Mouse (Mus musculus): ENCODE data around the gene Ebf4. TPM values are rescaled to one million over a fixed set of nuclear protein-coding genes. Genes with fewer than 3 reads are reported as not detected.

Ebf4 gene
- 1 to 10 TPM; 1.1 to 1.5 TPM for total RNA-seq (2021)

GRCm38 (mm10) chr2:130294936-130295277 is at the start of gene Ebf4:
Gene Ebf4 (plus strand): TSS chr2:130295169.
- peak; percentile 62 for DNase-seq

- DNase-seq: peak; percentile 29
These were observed 48.1 kb upstream of the Ebf4 start for GRCm38 (mm10) chr2:130246912-130247311.

- DNase-seq: no peak
These were observed 46.7 kb upstream of the Ebf4 start for GRCm38 (mm10) chr2:130248226-130248625.

GRCm38 (mm10) chr2:130256762-130257161 is 38.2 kb upstream of the Ebf4 start:
- no peak for DNase-seq

- no peak for DNase-seq
These were observed 34.1 kb upstream of the Ebf4 start for GRCm38 (mm10) chr2:130260822-130261221.

- DNase-seq: no peak
These were observed 33.1 kb upstream of the Ebf4 start for GRCm38 (mm10) chr2:130261914-130262313.

GRCm38 (mm10) chr2:130262398-130262797 is 32.6 kb upstream of the Ebf4 start:
- no peak for DNase-seq

- no peak for DNase-seq
These were observed 29.4 kb upstream of the Ebf4 start for GRCm38 (mm10) chr2:130265520-130265919.

- DNase-seq: no peak
These were observed 26.9 kb upstream of the Ebf4 start for GRCm38 (mm10) chr2:130268074-130268473.

- DNase-seq: no peak
These were observed 21.2 kb upstream of the Ebf4 start for GRCm38 (mm10) chr2:130273732-130274131.

- DNase-seq: peak; percentile 100
These were observed 20.7 kb upstream of the Ebf4 start, which contains the start of gene Nop56 for GRCm38 (mm10) chr2:130274149-130274861. Gene Nop56 (plus strand): TSS chr2:130274430.

- no peak for DNase-seq
These were observed 20.1 kb upstream of the Ebf4 start for GRCm38 (mm10) chr2:130274862-130275261.

- peak; percentile 73 for DNase-seq
These were observed 19.3 kb upstream of the Ebf4 start for GRCm38 (mm10) chr2:130275649-130276048.

- DNase-seq: no peak
These were observed 15.3 kb upstream of the Ebf4 start for GRCm38 (mm10) chr2:130279600-130280091.

- no peak for DNase-seq
These were observed 14.7 kb upstream of the Ebf4 start for GRCm38 (mm10) chr2:130280224-130280623.

GRCm38 (mm10) chr2:130280818-130281217 is 14.2 kb upstream of the Ebf4 start:
- DNase-seq: no peak

GRCm38 (mm10) chr2:130283854-130284654 is 10.9 kb upstream of the Ebf4 start, which contains the start of gene Idh3b:
Gene Idh3b (minus strand): TSS chr2:130284547.
- DNase-seq: peak; percentile 92

- no peak for DNase-seq
These were observed 5.9 kb upstream of the Ebf4 start for GRCm38 (mm10) chr2:130289086-130289485.

GRCm38 (mm10) chr2:130291434-130291833 is 3.5 kb upstream of the Ebf4 start:
- peak; percentile 78 for DNase-seq

GRCm38 (mm10) chr2:130293009-130293408 is 2.0 kb upstream of the Ebf4 start:
- no peak for DNase-seq

- DNase-seq: no peak
These were observed 1.5 kb upstream of the Ebf4 start for GRCm38 (mm10) chr2:130293486-130293885.

GRCm38 (mm10) chr2:130294218-130294935 is 592 bp upstream of the Ebf4 start:
- DNase-seq: no peak
